Mouse (Mus musculus) megakaryocyte progenitor cell, adult 5-6 weeks (primary cell): ENCODE measurements around the gene Cd83. TPM values are rescaled to one million over a fixed set of nuclear protein-coding genes. Genes with fewer than 3 reads are reported as not detected.

Experiments used
- ATAC-seq: replicated peaks from 2 replicates; pipeline ENCODE4 v1.8.0; 2016; ENCODE audit warnings: mild to moderate bottlenecking, moderate TSS enrichment, inconsistent platforms; ENCODE audit not compliant: poor library complexity
- total RNA-seq, 2 experiments: library from RNA; stranded (forward) in 1 of 2; stranded (reverse) in 1 of 2; fragments of 157-497, 149-512 nt in 1 of 2; fragments of 200-1000 nt in 1 of 2; gene quantifications; 2 replicates each; pipeline versions ENCODE4 v1.2.3 to v1.2.4; 2015 to 2017

Gene Cd83
- 0.88 TPM in 1 of 2 replicates, not detected in the other for total RNA-seq (2015)
- total RNA-seq (2017), result 0.37 TPM in 1 of 2 replicates, not detected in the other

- ATAC-seq, result peak; percentile 50
Measured at GRCm38 (mm10) chr13:43784725-43785711, at the start of gene Cd83. Cd83 (plus strand) TSS chr13:43784775.

- peak; percentile 81 for ATAC-seq
Measured at GRCm38 (mm10) chr13:43739598-43740275, 44.8 kb upstream of the Cd83 start.

- ATAC-seq, result no peak
Measured at GRCm38 (mm10) chr13:43740276-43740608, 44.3 kb upstream of the Cd83 start.

- no peak for ATAC-seq
Measured at GRCm38 (mm10) chr13:43742677-43743076, 41.9 kb upstream of the Cd83 start.

GRCm38 (mm10) chr13:43744259-43744658 lies 40.3 kb upstream of the Cd83 start:
- no peak for ATAC-seq

- ATAC-seq, result no peak
Measured at GRCm38 (mm10) chr13:43750301-43750700, 34.3 kb upstream of the Cd83 start.

- no peak for ATAC-seq
Measured at GRCm38 (mm10) chr13:43750966-43751365, 33.6 kb upstream of the Cd83 start.

GRCm38 (mm10) chr13:43752407-43752806 lies 32.2 kb upstream of the Cd83 start:
- ATAC-seq, result no peak

GRCm38 (mm10) chr13:43753652-43754051 lies 30.9 kb upstream of the Cd83 start:
- no peak for ATAC-seq

GRCm38 (mm10) chr13:43754455-43755128 lies 30.0 kb upstream of the Cd83 start:
- ATAC-seq, result no peak

GRCm38 (mm10) chr13:43755573-43755972 lies 29.0 kb upstream of the Cd83 start:
- no peak for ATAC-seq

GRCm38 (mm10) chr13:43761156-43761855 lies 23.3 kb upstream of the Cd83 start:
- ATAC-seq, result no peak

GRCm38 (mm10) chr13:43762901-43763300 lies 21.7 kb upstream of the Cd83 start:
- no peak for ATAC-seq

- no peak for ATAC-seq
Measured at GRCm38 (mm10) chr13:43763301-43763994, 21.1 kb upstream of the Cd83 start.

GRCm38 (mm10) chr13:43763995-43764579 lies 20.5 kb upstream of the Cd83 start:
- ATAC-seq, result no peak

GRCm38 (mm10) chr13:43765293-43765814 lies 19.2 kb upstream of the Cd83 start:
- ATAC-seq, result peak; percentile 92

- no peak for ATAC-seq
Measured at GRCm38 (mm10) chr13:43766786-43767680, 17.5 kb upstream of the Cd83 start.

- ATAC-seq, result no peak
Measured at GRCm38 (mm10) chr13:43773020-43773419, 11.6 kb upstream of the Cd83 start.
